Mouse (Mus musculus): Measurements from ENCODE around the gene Plcg2.

DNA sequence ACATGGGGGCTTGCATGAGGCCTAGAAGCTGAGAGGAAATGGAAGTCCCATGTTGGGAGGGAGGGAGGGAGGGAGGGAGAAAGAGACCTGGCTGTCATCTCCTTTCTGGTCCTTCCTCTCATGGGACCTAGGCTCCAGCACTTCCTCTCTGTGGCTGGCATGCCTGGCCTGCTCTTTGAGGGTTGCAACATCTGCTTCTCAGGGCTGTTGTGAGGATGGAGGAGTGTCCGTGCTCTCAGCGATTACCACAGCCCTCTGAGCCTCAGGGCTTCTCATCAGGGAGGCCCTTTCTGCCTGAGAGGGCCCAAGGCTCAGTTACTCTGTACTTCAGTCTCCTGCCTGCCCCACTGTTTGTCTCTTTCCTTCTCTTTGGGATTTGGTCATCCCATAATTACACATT, 28.1 kb downstream of the Plcg2 start:
- TF ChIP-seq CTCF (IDR thresholded peaks at IDR 0.05; ENCODE audit: low read depth, low read length) (no peak), POLR2A (IDR thresholded peaks at IDR 0.05; ENCODE audit: extremely low read depth, insufficient read depth, low read length) (no peak)

Measured in liver, adult 2 months (tissue).